Mouse (Mus musculus) kidney, postnatal 0 days (tissue): ENCODE measurements around the gene Ppara. TPM values are rescaled to one million over a fixed set of nuclear protein-coding genes. Genes with fewer than 3 reads are reported as not detected.

ENCODE experiments used
- ATAC-seq: fragments of 200-750 bp; cut with Nextera tagmentation; replicated peaks from 2 replicates; pipeline ENCODE4 v1.8.0; 2017; ENCODE audit warnings: low read depth, moderate number of reproducible peaks, moderate TSS enrichment, moderate library complexity; ENCODE audit not compliant: low FRiP score
- DNase-seq: peaks from one replicate; pipeline ENCODE4 v3.0.0-alpha.2; 2016; ENCODE audit warnings: low spot score
- H3K27ac ChIP-seq: fragments of 300-500 bp; sonication (generic); 2 replicates; pipeline ENCODE4 v1.5.1; 2014; ENCODE audit warnings: mild to moderate bottlenecking
- H3K27me3 ChIP-seq: fragments of 300-500 bp; sonication (generic); 2 replicates; pipeline ENCODE4 v1.6.1; 2014; ENCODE audit warnings: low read length, mixed read lengths; ENCODE audit not compliant: insufficient read depth
- H3K36me3 ChIP-seq: fragments of 300-500 bp; sonication (generic); 2 replicates; pipeline ENCODE4 v1.6.1; 2014; ENCODE audit warnings: low read length, mixed read lengths; ENCODE audit not compliant: insufficient read depth
- H3K4me1 ChIP-seq: fragments of 300-500 bp; sonication (generic); replicated peaks from 2 replicates; pipeline ENCODE4 v1.6.1; 2014; ENCODE audit warnings: antibody characterized with exemption, low read length, mixed read lengths; ENCODE audit not compliant: insufficient read depth
- H3K4me2 ChIP-seq: fragments of 300-500 bp; sonication (generic); 2 replicates; pipeline ENCODE4 v1.6.1; 2014; ENCODE audit warnings: mild to moderate bottlenecking, low read length, moderate library complexity, mixed read lengths
- H3K4me3 ChIP-seq: fragments of 300-500 bp; sonication (generic); replicated peaks from 2 replicates; pipeline ENCODE4 v1.5.1; 2014; ENCODE audit warnings: low read depth, low read length
- H3K9ac ChIP-seq: fragments of 300-500 bp; sonication (generic); 2 replicates; pipeline ENCODE4 v1.6.1; 2014; ENCODE audit warnings: low read depth, low read length
- H3K9me3 ChIP-seq: fragments of 300-500 bp; sonication (generic); replicated peaks from 2 replicates; pipeline ENCODE4 v1.6.1; 2016; ENCODE audit warnings: low read length, inconsistent platforms, mixed read lengths
- CTCF ChIP-seq: IDR thresholded peaks from 2 replicates; pipeline ENCODE4 v1.5.1; 2016; ENCODE audit warnings: antibody characterized with exemption, low read depth, mild to moderate bottlenecking, moderate library complexity
- WGBS: fragments of 180-500 bp; shearing (Covaris S2); extraction: QIAGEN DNeasy Blood & Tissue Kit; methylation state at CpG from one replicate; pipeline ENCODE4 v1.1.7; 2014; 5-methylcytosine and 5-hydroxymethylcytosine counted together
- polyA plus RNA-seq: library from polyadenylated mRNA; unstranded; fragments of >200 nt; fragmentation: Nextera tagmentation; extraction: Ambion mirVana; gene quantifications from 2 replicates; pipeline ENCODE4 v1.2.1, GENCODE M21; 2015

Gene Ppara
- polyA plus RNA-seq, 1 experiment from 2014 or later: 12.0 TPM

- no peak for DNase-seq
- Histone ChIP-seq H3K9me3 (no peaks in the 10 kb centered on the region), H3K27ac (peak overlapping the region; percentile 70), H3K4me1 (peaks cover 34% of the 10 kb centered on the region), H3K27me3 (no peaks in the 10 kb centered on the region), H3K9ac (no peak overlapping the region), H3K36me3 (peaks cover 79% of the 10 kb centered on the region), H3K4me2 (no peak overlapping the region), H3K4me3 (no peak overlapping the region)
- TF ChIP-seq CTCF: no peak
- ATAC-seq: no peak
- 89% methylated on average over 13 of the region's 13 CpGs for WGBS
Measured at GRCm38 (mm10) chr15:85699862-85700501, 34.8 kb upstream of the Ppara start.

DNA sequence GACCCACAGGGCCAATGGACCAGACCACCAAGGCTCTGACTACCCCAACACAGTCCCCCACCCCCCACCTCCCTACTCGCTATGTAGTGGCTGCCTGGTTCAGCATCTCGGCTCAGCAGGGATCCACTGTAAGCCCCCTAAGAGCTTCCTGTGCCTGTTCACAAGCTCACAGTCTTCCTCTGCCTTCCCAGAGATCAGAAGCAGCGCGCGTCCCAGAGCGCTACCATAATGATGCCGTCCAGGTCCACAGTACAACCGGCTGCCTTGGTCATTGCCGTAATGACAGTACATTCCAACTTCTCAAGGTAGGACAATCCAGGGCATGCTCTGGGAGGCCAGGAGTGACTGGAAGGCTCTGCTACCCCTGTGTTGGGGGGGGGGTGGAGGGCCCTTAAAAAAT lies 34.1 kb upstream of the Ppara start:
- H3K4me2 ChIP-seq: no peak overlapping the region
- ATAC-seq (no peak), DNase-seq (no peak)
- peaks cover 78% of the 10 kb centered on the region for H3K36me3 ChIP-seq
- no peaks in the 10 kb centered on the region for H3K9me3 ChIP-seq
- H3K27me3 ChIP-seq: no peaks in the 10 kb centered on the region
- TF ChIP-seq CTCF: no peak
- H3K4me1 ChIP-seq: peaks cover 41% of the 10 kb centered on the region
- WGBS: 80% methylated on average over 9 of the region's 9 CpGs
- no peak overlapping the region for H3K9ac ChIP-seq
- 0 out of 2 replicates have a peak overlapping the region, but pooled peaks have one; percentile 80 for H3K27ac ChIP-seq
- H3K4me3 ChIP-seq: no peak overlapping the region

- no peak for ATAC-seq
- no peak for TF ChIP-seq CTCF
- H3K36me3 ChIP-seq: peaks cover 73% of the 10 kb centered on the region
Measured at GRCm38 (mm10) chr15:85701128-85701930, 33.5 kb upstream of the Ppara start.

DNA sequence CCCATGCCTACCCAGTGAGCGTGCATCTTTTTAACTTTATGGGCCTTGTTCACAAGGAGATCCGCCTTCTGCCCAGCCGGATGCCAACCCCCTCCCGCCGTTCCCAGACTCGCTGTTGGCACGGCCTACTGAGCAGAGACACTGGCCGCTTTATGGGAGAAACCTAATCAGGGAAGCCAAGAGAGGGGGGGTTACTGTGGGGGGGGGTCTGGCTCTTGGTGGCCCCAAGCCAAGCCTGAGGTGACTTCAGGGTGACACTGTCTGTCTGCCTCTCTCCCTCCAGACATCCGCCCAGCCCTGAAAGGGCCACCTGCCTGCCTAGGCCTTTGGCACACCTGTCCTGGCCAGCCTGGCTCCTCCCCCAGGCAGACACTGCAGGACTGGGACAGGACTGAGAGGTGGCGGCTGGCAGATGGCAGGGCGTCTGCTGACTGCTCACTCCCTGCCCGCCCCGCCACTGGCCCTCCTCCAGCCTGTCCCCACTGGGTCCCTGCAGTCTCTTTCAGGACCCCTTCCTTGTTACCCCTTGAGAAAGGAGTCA lies 32.3 kb upstream of the Ppara start:
- Histone ChIP-seq H3K9me3 (no peaks in the 10 kb centered on the region), H3K27me3 (no peaks in the 10 kb centered on the region), H3K4me2 (no peak overlapping the region), H3K27ac (peak overlapping the region; percentile 80), H3K9ac (no peak overlapping the region), H3K4me1 (peaks cover 44% of the 10 kb centered on the region), H3K36me3 (peaks cover 75% of the 10 kb centered on the region), H3K4me3 (no peak overlapping the region)
- DNase-seq (peak; percentile 80), ATAC-seq (peak; percentile 53)
- TF ChIP-seq CTCF: no peak
- 36% methylated on average over 13 of the region's 13 CpGs for WGBS

More at GRCm38 (mm10) chr15:85701128-85701930, 33.5 kb upstream of the Ppara start:
- H3K9ac ChIP-seq: 0 out of 2 replicates have a peak overlapping the region, but pooled peaks have one; percentile 1
- H3K9me3 ChIP-seq: no peaks in the 10 kb centered on the region
- no peak for DNase-seq
- WGBS: 67% methylated on average over 10 of the region's 10 CpGs
- no peak overlapping the region for H3K4me3 ChIP-seq
- H3K27me3 ChIP-seq: no peaks in the 10 kb centered on the region
- no peak overlapping the region for H3K4me2 ChIP-seq
- peaks cover 44% of the 10 kb centered on the region for H3K4me1 ChIP-seq
- peak overlapping the region; percentile 80; the same call in 1 of the 2 replicates for H3K27ac ChIP-seq

DNA sequence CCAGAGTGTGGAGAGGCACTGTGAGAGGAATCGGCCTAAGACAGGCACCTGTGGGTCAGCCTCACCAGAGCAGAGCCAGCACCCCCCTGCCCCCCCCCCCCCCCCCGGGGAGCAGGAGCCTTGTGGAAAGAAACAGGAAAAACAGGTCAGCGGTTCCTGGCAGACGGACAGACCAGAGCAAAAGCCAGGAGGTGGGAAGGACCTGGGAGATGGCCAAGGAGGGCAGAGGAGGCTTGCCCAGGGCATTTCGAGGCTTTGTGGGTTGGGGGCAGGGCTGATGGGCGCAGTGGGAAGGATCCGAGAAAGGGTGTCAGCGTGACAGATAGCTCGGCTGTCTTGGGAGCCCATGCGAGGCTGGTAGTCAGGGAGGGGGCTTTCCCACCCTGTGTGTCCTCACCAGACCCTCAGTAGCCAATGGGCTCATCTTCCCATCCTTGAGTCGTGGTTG lies 31.6 kb upstream of the Ppara start:
- Histone ChIP-seq H3K27ac (peak overlapping the region; percentile 80), H3K4me3 (no peak overlapping the region), H3K9ac (no peak overlapping the region), H3K4me2 (no peak overlapping the region), H3K4me1 (peaks cover 44% of the 10 kb centered on the region), H3K27me3 (no peaks in the 10 kb centered on the region), H3K9me3 (no peaks in the 10 kb centered on the region), H3K36me3 (peaks cover 71% of the 10 kb centered on the region)
- WGBS: 48% methylated on average over 11 of the region's 11 CpGs
- ATAC-seq (no peak; the same call in 1 of the 2 replicates), DNase-seq (no peak)
- TF ChIP-seq CTCF: no peak

GRCm38 (mm10) chr15:85703858-85704257 lies 30.9 kb upstream of the Ppara start:
- peak; percentile 29; the same call in 1 of the 2 replicates for TF ChIP-seq CTCF
- H3K27ac ChIP-seq: no peak overlapping the region
- DNase-seq: no peak
- peaks cover 64% of the 10 kb centered on the region for H3K36me3 ChIP-seq
- no peak overlapping the region for H3K9ac ChIP-seq
- WGBS: 92% methylated on average over 4 of the region's 4 CpGs
- H3K9me3 ChIP-seq: no peaks in the 10 kb centered on the region
- no peak overlapping the region for H3K4me2 ChIP-seq
- H3K27me3 ChIP-seq: no peaks in the 10 kb centered on the region
- peaks cover 44% of the 10 kb centered on the region for H3K4me1 ChIP-seq
- no peak for ATAC-seq
- no peak overlapping the region for H3K4me3 ChIP-seq
